Mouse (Mus musculus): ENCODE results near the gene Apba3. TPM values are rescaled to one million over a fixed set of nuclear protein-coding genes. Genes with fewer than 3 reads are reported as not detected.

Apba3 gene
- polyA plus RNA-seq, 1 experiment from 2014 or later = 61.2 TPM

DNA sequence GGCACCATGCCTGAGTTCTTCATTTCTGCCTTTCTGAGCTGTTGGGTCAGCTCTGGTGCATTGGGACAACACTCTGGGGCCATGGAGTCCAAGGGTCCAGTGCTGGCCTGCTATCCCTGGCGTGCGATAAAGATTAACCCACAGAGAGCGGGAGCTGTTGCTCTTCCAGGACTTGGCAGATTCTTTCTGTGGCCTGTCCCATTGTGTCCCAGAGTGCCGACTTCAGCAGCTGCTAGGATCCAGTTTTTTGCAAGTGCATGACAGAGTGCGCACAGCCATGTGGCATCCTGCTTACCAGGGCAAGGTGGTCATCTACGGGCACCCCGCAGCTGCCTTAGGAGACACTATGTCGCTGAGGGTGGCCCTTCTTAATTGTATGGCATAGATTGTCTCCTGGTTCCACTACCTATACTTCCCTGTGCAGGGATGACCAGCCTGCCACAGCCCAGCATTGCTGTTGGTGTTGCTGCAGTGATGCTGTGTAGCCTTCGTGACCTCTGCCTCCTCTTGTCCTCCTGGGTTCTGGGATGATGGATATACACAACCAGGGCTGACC is 33.7 kb downstream of the Apba3 start:
- Histone ChIP-seq H3K4me2 (ENCODE audit: low read depth, low read length) (no peak overlapping the region), H3K36me3 (ENCODE audit: control insufficient read depth, insufficient read depth, low read length) (no peaks in the 10 kb centered on the region), H3K27ac (ENCODE audit: low read length) (no peak overlapping the region), H3K9ac (ENCODE audit: low read length) (no peak overlapping the region), H3K9me3 (ENCODE audit: control insufficient read depth, low read length) (no peaks in the 10 kb centered on the region), H3K27me3 (ENCODE audit: control insufficient read depth, insufficient read depth, low read depth, low read length) (no peaks in the 10 kb centered on the region), H3K4me3 (ENCODE audit: low read length) (no peak overlapping the region), H3K4me1 (replicated peaks; ENCODE audit: control insufficient read depth, insufficient read depth, low read length) (peaks cover 38% of the 10 kb centered on the region)
- WGBS = 70% methylated on average over 9 of the region's 9 CpGs
- ATAC-seq (ENCODE audit: low read depth) = no peak

DNA sequence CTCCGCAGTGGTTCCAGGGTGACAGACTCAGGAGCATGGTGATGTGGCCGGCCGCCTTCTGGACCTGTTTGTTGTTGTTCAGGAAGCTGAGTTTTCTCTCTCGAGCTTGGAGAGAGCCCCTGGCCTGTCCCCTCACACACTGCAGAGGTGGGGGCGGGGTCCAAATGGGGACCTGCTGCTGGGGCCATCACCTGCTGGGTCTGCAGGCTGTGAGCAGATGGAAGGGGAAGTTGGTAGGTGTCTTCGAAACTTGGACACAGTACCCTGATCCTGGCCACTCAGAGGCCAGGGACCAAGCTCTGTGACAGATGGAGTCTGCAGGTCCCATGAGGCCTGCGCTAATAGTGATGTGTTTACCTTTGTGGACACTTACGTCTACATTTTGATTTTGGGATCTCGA is 34.6 kb downstream of the Apba3 start:
- Histone ChIP-seq H3K4me1 (replicated peaks; ENCODE audit: control insufficient read depth, insufficient read depth, low read length) (peaks cover 38% of the 10 kb centered on the region), H3K4me2 (ENCODE audit: low read depth, low read length) (no peak overlapping the region), H3K27me3 (ENCODE audit: control insufficient read depth, insufficient read depth, low read depth, low read length) (no peaks in the 10 kb centered on the region), H3K27ac (ENCODE audit: low read length) (no peak overlapping the region), H3K9me3 (ENCODE audit: control insufficient read depth, low read length) (no peaks in the 10 kb centered on the region), H3K9ac (ENCODE audit: low read length) (no peak overlapping the region), H3K36me3 (ENCODE audit: control insufficient read depth, insufficient read depth, low read length) (peaks cover 5% of the 10 kb centered on the region), H3K4me3 (ENCODE audit: low read length) (no peak overlapping the region)
- ATAC-seq (ENCODE audit: low read depth) = no peak
- 69% methylated on average over 9 of the region's 9 CpGs for WGBS

DNA sequence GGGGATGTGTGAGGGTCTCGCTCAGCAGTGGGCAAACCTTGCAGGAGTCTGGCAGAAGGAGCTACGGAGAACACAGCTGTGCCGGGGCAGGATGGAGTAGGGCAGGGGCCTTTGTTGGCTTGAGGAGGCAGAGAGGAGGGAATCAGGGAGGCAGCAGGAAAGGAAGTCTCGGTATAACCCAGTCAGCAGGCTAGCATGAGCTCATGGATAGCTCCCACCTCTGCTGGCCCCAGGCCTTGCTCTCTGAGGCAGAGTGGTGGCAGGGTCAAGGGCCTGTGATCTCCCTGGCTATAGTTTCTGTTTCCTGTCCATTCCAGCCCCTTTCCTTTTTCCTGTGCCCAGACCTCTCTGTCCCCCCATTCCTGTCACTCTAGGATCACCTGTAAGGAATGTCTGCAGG is 35.5 kb downstream of the Apba3 start:
- no peak overlapping the region; the same call in 1 of the 2 replicates for H3K4me2 ChIP-seq (ENCODE audit: low read depth, low read length)
- no peaks in the 10 kb centered on the region for H3K27me3 ChIP-seq (ENCODE audit: control insufficient read depth, insufficient read depth, low read depth, low read length)
- peak overlapping the region; percentile 30; the same call in 1 of the 2 replicates for H3K9ac ChIP-seq (ENCODE audit: low read length)
- H3K4me1 ChIP-seq (replicated peaks; ENCODE audit: control insufficient read depth, insufficient read depth, low read length) = peaks cover 38% of the 10 kb centered on the region
- peak overlapping the region; percentile 53 for H3K27ac ChIP-seq (ENCODE audit: low read length)
- WGBS = 51% methylated on average over 4 of the region's 4 CpGs
- peaks cover 14% of the 10 kb centered on the region for H3K36me3 ChIP-seq (ENCODE audit: control insufficient read depth, insufficient read depth, low read length)
- no peak overlapping the region for H3K4me3 ChIP-seq (ENCODE audit: low read length)
- no peaks in the 10 kb centered on the region for H3K9me3 ChIP-seq (ENCODE audit: control insufficient read depth, low read length)
- ATAC-seq (ENCODE audit: low read depth) = no peak

DNA sequence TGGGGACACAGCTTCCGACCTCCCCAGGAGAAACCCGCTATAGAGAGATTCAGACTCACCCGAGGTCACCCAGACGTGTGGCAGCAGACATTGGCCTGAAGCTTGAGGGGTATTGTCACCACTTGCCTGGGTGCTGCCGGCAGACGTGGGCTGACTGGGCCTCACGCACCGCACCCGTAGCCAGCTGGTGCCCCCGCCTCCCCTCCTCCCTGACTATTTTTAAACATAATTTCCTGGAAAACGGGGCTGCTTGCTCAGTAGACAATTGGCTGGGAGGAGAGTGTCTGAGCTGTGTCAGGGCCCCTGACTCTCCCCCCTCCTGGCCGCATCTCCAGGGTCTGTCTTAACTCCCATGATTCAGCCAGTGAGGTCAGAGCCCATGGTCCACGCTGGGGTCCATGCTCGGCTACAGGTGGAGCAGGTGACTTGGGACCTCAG is 36.0 kb downstream of the Apba3 start:
- Histone ChIP-seq H3K4me2 (ENCODE audit: low read depth, low read length) (peak overlapping the region; percentile 1), H3K9ac (ENCODE audit: low read length) (peak overlapping the region; percentile 30), H3K27me3 (ENCODE audit: control insufficient read depth, insufficient read depth, low read depth, low read length) (no peaks in the 10 kb centered on the region), H3K4me3 (ENCODE audit: low read length) (no peak overlapping the region), H3K9me3 (ENCODE audit: control insufficient read depth, low read length) (no peaks in the 10 kb centered on the region), H3K36me3 (ENCODE audit: control insufficient read depth, insufficient read depth, low read length) (peaks cover 20% of the 10 kb centered on the region), H3K27ac (ENCODE audit: low read length) (peak overlapping the region; percentile 53; the same call in 1 of the 2 replicates), H3K4me1 (replicated peaks; ENCODE audit: control insufficient read depth, insufficient read depth, low read length) (peaks cover 35% of the 10 kb centered on the region)
- peak; percentile 12; the same call in 1 of the 2 replicates for ATAC-seq (ENCODE audit: low read depth)
- WGBS = 40% methylated on average over 14 of the region's 14 CpGs

DNA sequence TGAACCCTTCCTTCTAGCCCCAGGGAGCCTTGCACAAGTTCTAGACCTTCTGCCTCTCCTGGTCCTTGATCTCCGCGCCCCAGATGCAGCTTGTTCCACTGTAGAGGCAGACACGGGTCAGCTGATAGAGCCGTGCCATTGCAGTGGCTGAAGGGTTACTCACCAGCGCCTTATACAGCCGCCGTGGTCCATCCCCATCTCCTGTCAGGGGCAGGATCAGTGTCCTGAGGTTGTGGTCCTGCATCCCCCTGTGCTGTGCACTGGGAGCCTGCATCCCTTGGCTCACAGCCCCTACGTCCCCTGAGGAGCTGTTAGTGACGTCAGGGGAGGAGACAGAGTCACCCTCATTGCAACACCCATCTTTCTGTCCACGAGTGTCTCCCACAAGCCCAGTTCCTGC is 36.5 kb downstream of the Apba3 start:
- H3K9me3 ChIP-seq (ENCODE audit: control insufficient read depth, low read length) = no peaks in the 10 kb centered on the region
- H3K4me1 ChIP-seq (replicated peaks; ENCODE audit: control insufficient read depth, insufficient read depth, low read length) = peaks cover 30% of the 10 kb centered on the region
- ATAC-seq (ENCODE audit: low read depth) = no peak
- WGBS = 57% methylated on average over 10 of the region's 10 CpGs
- H3K4me3 ChIP-seq (ENCODE audit: low read length) = no peak overlapping the region
- H3K9ac ChIP-seq (ENCODE audit: low read length) = peak overlapping the region; percentile 30
- no peaks in the 10 kb centered on the region for H3K27me3 ChIP-seq (ENCODE audit: control insufficient read depth, insufficient read depth, low read depth, low read length)
- peak overlapping the region; percentile 37; the same call in 1 of the 2 replicates for H3K27ac ChIP-seq (ENCODE audit: low read length)
- H3K4me2 ChIP-seq (ENCODE audit: low read depth, low read length) = peak overlapping the region; percentile 1
- peaks cover 24% of the 10 kb centered on the region for H3K36me3 ChIP-seq (ENCODE audit: control insufficient read depth, insufficient read depth, low read length)

DNA sequence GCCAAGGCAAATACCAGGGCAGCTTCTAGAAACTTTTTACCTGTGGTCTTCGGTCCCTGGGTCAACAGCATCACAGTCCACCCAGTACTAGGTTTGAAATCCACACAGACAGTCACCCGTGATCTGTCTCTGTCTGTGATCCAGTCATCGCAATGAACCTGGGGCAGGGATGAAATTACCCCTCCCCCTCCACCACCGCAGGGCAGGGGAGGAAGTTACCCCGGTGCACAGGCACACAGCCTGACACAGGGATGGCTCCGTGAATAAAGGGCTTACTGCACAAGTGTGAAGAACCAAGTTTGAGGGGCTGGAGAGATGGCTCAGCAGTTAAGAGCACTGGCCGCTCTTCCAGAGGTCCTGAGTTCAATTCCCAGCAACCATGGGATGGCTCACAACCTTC is 37.0 kb downstream of the Apba3 start:
- H3K9me3 ChIP-seq (ENCODE audit: control insufficient read depth, low read length) = no peaks in the 10 kb centered on the region
- no peak for ATAC-seq (ENCODE audit: low read depth)
- H3K4me2 ChIP-seq (ENCODE audit: low read depth, low read length) = no peak overlapping the region
- H3K36me3 ChIP-seq (ENCODE audit: control insufficient read depth, insufficient read depth, low read length) = peaks cover 26% of the 10 kb centered on the region
- 62% methylated on average over 7 of the region's 7 CpGs for WGBS
- H3K27me3 ChIP-seq (ENCODE audit: control insufficient read depth, insufficient read depth, low read depth, low read length) = no peaks in the 10 kb centered on the region
- H3K4me1 ChIP-seq (replicated peaks; ENCODE audit: control insufficient read depth, insufficient read depth, low read length) = peaks cover 29% of the 10 kb centered on the region
- H3K9ac ChIP-seq (ENCODE audit: low read length) = no peak overlapping the region; the same call in 1 of the 2 replicates
- H3K27ac ChIP-seq (ENCODE audit: low read length) = no peak overlapping the region; the same call in 1 of the 2 replicates
- no peak overlapping the region for H3K4me3 ChIP-seq (ENCODE audit: low read length)

DNA sequence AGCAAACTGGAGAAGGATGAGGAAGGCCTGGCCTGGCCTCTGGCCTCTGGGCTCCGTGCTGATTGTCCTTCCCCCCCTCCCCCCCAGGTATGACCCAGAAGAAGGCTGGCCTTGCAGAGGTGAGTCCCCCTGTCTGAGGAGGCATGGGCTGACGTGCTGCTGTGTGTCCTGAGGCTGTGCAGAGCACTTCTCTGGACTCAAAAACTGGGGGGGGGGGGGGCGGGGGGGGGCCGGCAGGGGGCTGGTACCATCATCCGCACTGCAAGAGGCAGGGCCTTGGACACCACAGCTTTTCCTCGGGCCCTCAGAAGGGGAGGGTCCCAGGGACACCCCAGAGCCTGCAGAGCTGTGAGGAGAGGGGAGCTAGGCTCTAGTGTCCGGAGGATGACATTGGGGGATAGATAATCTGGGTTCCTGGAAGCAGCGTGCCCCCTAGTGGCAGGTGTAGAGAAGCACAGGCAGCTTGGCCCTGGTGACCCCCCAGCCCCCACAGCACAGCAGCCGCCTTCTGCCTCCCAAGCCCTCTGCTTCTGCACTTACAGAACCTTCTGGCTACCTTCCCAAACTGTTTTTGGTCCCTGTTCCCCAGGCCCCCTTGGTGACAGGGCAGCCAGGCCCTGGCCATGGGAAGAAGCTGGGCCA is 38.0 kb downstream of the Apba3 start:
- no peak overlapping the region for H3K9ac ChIP-seq (ENCODE audit: low read length)
- H3K27ac ChIP-seq (ENCODE audit: low read length) = no peak overlapping the region
- no peak overlapping the region for H3K4me2 ChIP-seq (ENCODE audit: low read depth, low read length)
- ATAC-seq (ENCODE audit: low read depth) = peak; percentile 18; the same call in 1 of the 2 replicates
- no peak overlapping the region for H3K4me3 ChIP-seq (ENCODE audit: low read length)
- H3K9me3 ChIP-seq (ENCODE audit: control insufficient read depth, low read length) = no peaks in the 10 kb centered on the region
- WGBS = 20% methylated on average over 6 of the region's 9 CpGs
- H3K4me1 ChIP-seq (replicated peaks; ENCODE audit: control insufficient read depth, insufficient read depth, low read length) = peaks cover 29% of the 10 kb centered on the region
- H3K36me3 ChIP-seq (ENCODE audit: control insufficient read depth, insufficient read depth, low read length) = peaks cover 35% of the 10 kb centered on the region
- no peaks in the 10 kb centered on the region for H3K27me3 ChIP-seq (ENCODE audit: control insufficient read depth, insufficient read depth, low read depth, low read length)

DNA sequence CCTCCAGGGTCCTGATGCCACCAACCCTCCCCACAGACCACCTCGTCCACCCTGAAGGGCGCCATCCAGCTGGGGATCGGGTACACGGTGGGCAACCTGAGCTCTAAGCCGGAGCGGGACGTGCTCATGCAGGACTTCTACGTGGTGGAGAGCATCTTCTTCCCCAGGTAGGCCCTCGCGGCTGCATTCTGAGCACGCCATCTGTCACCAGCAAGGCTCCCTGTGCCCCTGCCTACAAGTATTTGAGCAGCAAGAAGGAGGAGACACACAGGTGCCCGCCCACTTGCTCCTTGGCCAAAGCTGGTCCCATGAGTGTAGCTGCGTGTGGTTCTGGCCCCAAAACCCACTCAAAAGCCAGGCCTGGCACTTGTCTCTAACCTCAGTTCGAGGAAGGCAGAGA is 38.9 kb downstream of the Apba3 start:
- H3K36me3 ChIP-seq (ENCODE audit: control insufficient read depth, insufficient read depth, low read length) = peaks cover 36% of the 10 kb centered on the region
- no peak for ATAC-seq (ENCODE audit: low read depth)
- H3K4me2 ChIP-seq (ENCODE audit: low read depth, low read length) = no peak overlapping the region
- no peak overlapping the region for H3K27ac ChIP-seq (ENCODE audit: low read length)
- no peak overlapping the region for H3K9ac ChIP-seq (ENCODE audit: low read length)
- peaks cover 22% of the 10 kb centered on the region for H3K4me1 ChIP-seq (replicated peaks; ENCODE audit: control insufficient read depth, insufficient read depth, low read length)
- no peaks in the 10 kb centered on the region for H3K27me3 ChIP-seq (ENCODE audit: control insufficient read depth, insufficient read depth, low read depth, low read length)
- WGBS = 93% methylated on average over 14 of the region's 14 CpGs
- no peak overlapping the region for H3K4me3 ChIP-seq (ENCODE audit: low read length)
- H3K9me3 ChIP-seq (ENCODE audit: control insufficient read depth, low read length) = no peaks in the 10 kb centered on the region

DNA sequence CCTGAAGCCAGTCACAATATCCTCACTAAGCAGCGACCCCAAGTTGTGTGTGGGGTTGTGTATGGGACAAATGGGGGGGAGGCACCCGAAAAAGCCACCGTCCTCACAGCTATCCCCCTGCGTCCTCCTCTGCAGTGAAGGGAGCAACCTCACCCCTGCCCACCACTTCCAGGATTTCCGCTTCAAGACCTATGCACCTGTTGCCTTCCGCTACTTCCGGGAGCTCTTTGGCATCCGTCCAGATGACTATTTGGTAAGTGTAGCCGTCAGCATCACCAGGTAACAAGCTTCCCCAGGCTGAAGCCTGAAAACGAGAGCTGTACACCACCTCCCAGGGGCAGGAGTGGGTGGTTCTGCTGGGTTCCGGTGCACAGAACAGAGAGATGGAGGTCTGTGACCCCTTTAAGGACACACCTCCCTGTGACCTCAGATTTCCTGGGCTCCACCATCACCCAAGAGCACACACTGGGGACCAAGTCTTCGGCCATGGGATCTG is 39.5 kb downstream of the Apba3 start:
- H3K9ac ChIP-seq (ENCODE audit: low read length) = no peak overlapping the region
- H3K4me2 ChIP-seq (ENCODE audit: low read depth, low read length) = no peak overlapping the region
- no peaks in the 10 kb centered on the region for H3K27me3 ChIP-seq (ENCODE audit: control insufficient read depth, insufficient read depth, low read depth, low read length)
- H3K27ac ChIP-seq (ENCODE audit: low read length) = no peak overlapping the region
- H3K4me3 ChIP-seq (ENCODE audit: low read length) = no peak overlapping the region
- H3K9me3 ChIP-seq (ENCODE audit: control insufficient read depth, low read length) = no peaks in the 10 kb centered on the region
- peaks cover 18% of the 10 kb centered on the region for H3K4me1 ChIP-seq (replicated peaks; ENCODE audit: control insufficient read depth, insufficient read depth, low read length)
- ATAC-seq (ENCODE audit: low read depth) = no peak
- H3K36me3 ChIP-seq (ENCODE audit: control insufficient read depth, insufficient read depth, low read length) = peaks cover 39% of the 10 kb centered on the region
- 81% methylated on average over 12 of the region's 12 CpGs for WGBS

Data from lung, embryonic 16.5 days (tissue).